Mouse (Mus musculus) liver, embryonic 16.5 days (tissue): Measurements from ENCODE around the gene Pck2. TPM values are rescaled to one million over a fixed set of nuclear protein-coding genes. Genes with fewer than 3 reads are reported as not detected.

Experiments
- ATAC-seq: fragments of 200-750 bp; cut with Nextera tagmentation; 2 replicates; pipeline ENCODE4 v1.8.0; 2017; ENCODE audit warnings: low read depth, mild to moderate bottlenecking, moderate number of reproducible peaks, moderate library complexity
- H3K27ac ChIP-seq: fragments of 300-500 bp; sonication (generic); 2 replicates; pipeline ENCODE4 v1.5.1; 2014; ENCODE audit warnings: mild to moderate bottlenecking, low read length
- H3K27me3 ChIP-seq: fragments of 300-500 bp; sonication (generic); 2 replicates; pipeline ENCODE4 v1.6.1; 2014; ENCODE audit warnings: low read depth, low read length, mixed read lengths; ENCODE audit not compliant: control insufficient read depth, insufficient read depth
- H3K36me3 ChIP-seq: fragments of 300-500 bp; sonication (generic); 2 replicates; pipeline ENCODE4 v1.6.1; 2014; ENCODE audit warnings: mild to moderate bottlenecking; ENCODE audit not compliant: control insufficient read depth, insufficient read depth
- H3K4me1 ChIP-seq: fragments of 300-500 bp; sonication (generic); 2 replicates; pipeline ENCODE4 v1.6.1; 2014; ENCODE audit warnings: low read depth, low read length, mixed read lengths; ENCODE audit not compliant: control insufficient read depth
- H3K4me2 ChIP-seq: fragments of 300-500 bp; sonication (generic); 2 replicates; pipeline ENCODE4 v1.6.1; 2014; ENCODE audit warnings: low read depth, low read length, mixed read lengths
- H3K4me3 ChIP-seq: fragments of 300-500 bp; sonication (generic); 2 replicates; pipeline ENCODE4 v1.5.1; 2014; ENCODE audit warnings: low read depth, mild to moderate bottlenecking, low read length
- H3K9ac ChIP-seq: fragments of 300-500 bp; sonication (generic); 2 replicates; pipeline ENCODE4 v1.6.1; 2014; ENCODE audit warnings: low read depth, low read length
- H3K9me3 ChIP-seq: fragments of 300-500 bp; sonication (generic); replicated peaks from 2 replicates; pipeline ENCODE4 v1.6.1; 2016; ENCODE audit warnings: low read length; ENCODE audit not compliant: control insufficient read depth
- WGBS: fragments of 180-500 bp; shearing (Covaris S2); extraction: QIAGEN DNeasy Blood & Tissue Kit; methylation state at CpG from one replicate; pipeline ENCODE4 v1.1.7; 2014; ENCODE audit not compliant: insufficient replicate concordance; 5-methylcytosine and 5-hydroxymethylcytosine counted together
- polyA plus RNA-seq: library from polyadenylated mRNA; unstranded; fragments of >200 nt; fragmentation: Nextera tagmentation; extraction: Ambion mirVana; gene quantifications from 2 replicates; pipeline ENCODE4 v1.2.1, GENCODE M21; 2015

Pck2 gene
- polyA plus RNA-seq, 1 experiment from 2014 or later = 41.2 TPM

- Histone ChIP-seq H3K4me2 (peak overlapping the region; percentile 94), H3K4me1 (peaks cover 49% of the 10 kb centered on the region), H3K9me3 (no peaks in the 10 kb centered on the region), H3K4me3 (peak overlapping the region; percentile 82), H3K36me3 (peaks cover 2% of the 10 kb centered on the region; the same call in 1 of the 2 replicates), H3K27me3 (no peaks in the 10 kb centered on the region), H3K27ac (peak overlapping the region; percentile 98), H3K9ac (peak overlapping the region; percentile 82)
- WGBS = 6% methylated on average over 6 of the region's 6 CpGs
- peak; percentile 65 for ATAC-seq
These were observed 45.5 kb downstream of the Pck2 start for GRCm38 (mm10) chr14:55585566-55585960.

- H3K4me1 ChIP-seq = peaks cover 49% of the 10 kb centered on the region
- ATAC-seq = peak; percentile 37
- H3K27ac ChIP-seq = peak overlapping the region; percentile 98
- WGBS = 41% methylated on average over 2 of the region's 2 CpGs
- H3K9ac ChIP-seq = peak overlapping the region; percentile 82; the same call in 1 of the 2 replicates
- H3K9me3 ChIP-seq = no peaks in the 10 kb centered on the region
- H3K4me3 ChIP-seq = no peak overlapping the region
- no peaks in the 10 kb centered on the region; the same call in 1 of the 2 replicates for H3K36me3 ChIP-seq
- no peaks in the 10 kb centered on the region for H3K27me3 ChIP-seq
- peak overlapping the region; percentile 94 for H3K4me2 ChIP-seq
These were observed 46.1 kb downstream of the Pck2 start for GRCm38 (mm10) chr14:55586149-55586548.

GRCm38 (mm10) chr14:55589271-55589670 lies 49.2 kb downstream of the Pck2 start:
- no peak for ATAC-seq

GRCm38 (mm10) chr14:55589771-55590448 lies 49.8 kb downstream of the Pck2 start:
- Histone ChIP-seq H3K27ac (peak overlapping the region; percentile 97), H3K27me3 (no peaks in the 10 kb centered on the region), H3K36me3 (peaks cover 6% of the 10 kb centered on the region), H3K4me1 (peaks cover 52% of the 10 kb centered on the region), H3K4me3 (peak overlapping the region; percentile 95), H3K4me2 (peak overlapping the region; percentile 95), H3K9me3 (no peaks in the 10 kb centered on the region), H3K9ac (peak overlapping the region; percentile 98)
- WGBS = 62% methylated on average over 11 of the region's 11 CpGs
- ATAC-seq = no peak

More at GRCm38 (mm10) chr14:55589271-55589670, 49.2 kb downstream of the Pck2 start:
- H3K9ac ChIP-seq = no peak overlapping the region
- no peak overlapping the region for H3K4me2 ChIP-seq
- WGBS = 82% methylated on average over 5 of the region's 5 CpGs
- H3K27me3 ChIP-seq = no peaks in the 10 kb centered on the region
- H3K9me3 ChIP-seq = no peaks in the 10 kb centered on the region
- no peak overlapping the region for H3K4me3 ChIP-seq
- H3K27ac ChIP-seq = no peak overlapping the region
- peaks cover 2% of the 10 kb centered on the region for H3K36me3 ChIP-seq
- H3K4me1 ChIP-seq = peaks cover 59% of the 10 kb centered on the region

- H3K4me1 ChIP-seq = peaks cover 45% of the 10 kb centered on the region
- peak; percentile 87 for ATAC-seq
- WGBS = under 1% methylated on average over 22 of the region's 22 CpGs
- peak within 1 kb of the TSS; percentile 98 for H3K9ac ChIP-seq
- H3K27me3 ChIP-seq = no peaks in the 10 kb centered on the region
- H3K4me3 ChIP-seq = peak within 1 kb of the TSS; percentile 95
- H3K36me3 ChIP-seq = peaks cover 16% of the 10 kb centered on the region
- H3K27ac ChIP-seq = peak within 1 kb of the TSS; percentile 97
- no peaks in the 10 kb centered on the region for H3K9me3 ChIP-seq
- peak within 1 kb of the TSS; percentile 95 for H3K4me2 ChIP-seq
These were observed 50.8 kb downstream of the Pck2 start, which contains the start of gene Psme2 for GRCm38 (mm10) chr14:55590748-55591330. Gene Psme2 (minus strand): TSS chr14:55591113.

- Histone ChIP-seq H3K4me2 (peak within 1 kb of the TSS; percentile 95), H3K27me3 (no peaks in the 10 kb centered on the region), H3K9me3 (no peaks in the 10 kb centered on the region), H3K4me1 (peaks cover 40% of the 10 kb centered on the region), H3K36me3 (peaks cover 21% of the 10 kb centered on the region), H3K9ac (peak within 1 kb of the TSS; percentile 98), H3K27ac (peak within 1 kb of the TSS; percentile 97), H3K4me3 (peak within 1 kb of the TSS; percentile 95)
- ATAC-seq = peak; percentile 89
- whole genome bisulfite sequencing = under 1% methylated on average over 33 of the region's 33 CpGs
These were observed 51.3 kb downstream of the Pck2 start, which contains the start of gene Rnf31 for GRCm38 (mm10) chr14:55591331-55591891. Gene Rnf31 (plus strand): TSS chr14:55591708.

GRCm38 (mm10) chr14:55592226-55592625 lies 52.2 kb downstream of the Pck2 start:
- H3K27ac ChIP-seq = peak overlapping the region; percentile 97
- no peak for ATAC-seq
- peaks cover 32% of the 10 kb centered on the region for H3K4me1 ChIP-seq
- no peaks in the 10 kb centered on the region for H3K9me3 ChIP-seq
- peak overlapping the region; percentile 98 for H3K9ac ChIP-seq
- H3K4me2 ChIP-seq = peak overlapping the region; percentile 95
- peaks cover 28% of the 10 kb centered on the region for H3K36me3 ChIP-seq
- no peaks in the 10 kb centered on the region for H3K27me3 ChIP-seq
- 3% methylated on average over 16 of the region's 16 CpGs for WGBS
- H3K4me3 ChIP-seq = peak overlapping the region; percentile 95

GRCm38 (mm10) chr14:55596036-55596690 lies 56.1 kb downstream of the Pck2 start:
- no peaks in the 10 kb centered on the region for H3K9me3 ChIP-seq
- H3K4me3 ChIP-seq = no peak overlapping the region
- peaks cover 20% of the 10 kb centered on the region for H3K4me1 ChIP-seq
- H3K4me2 ChIP-seq = no peak overlapping the region
- peaks cover 52% of the 10 kb centered on the region for H3K36me3 ChIP-seq
- H3K27me3 ChIP-seq = no peaks in the 10 kb centered on the region
- ATAC-seq = no peak
- no peak overlapping the region for H3K27ac ChIP-seq
- WGBS = 87% methylated on average over 13 of the region's 13 CpGs
- H3K9ac ChIP-seq = no peak overlapping the region
